Mouse (Mus musculus) intestine, embryonic 16.5 days (tissue): ENCODE measurements around the gene Mn1. TPM values are rescaled to one million over a fixed set of nuclear protein-coding genes. Genes with fewer than 3 reads are reported as not detected.

Experiments
- ATAC-seq: fragments of 200-750 bp; cut with Nextera tagmentation; 2 replicates; pipeline ENCODE4 v1.8.0; 2017; ENCODE audit warnings: moderate TSS enrichment, moderate library complexity
- H3K27ac ChIP-seq: fragments of 300-500 bp; sonication (generic); 2 replicates; pipeline ENCODE4 v1.5.1; 2014; ENCODE audit warnings: mild to moderate bottlenecking, low read length
- H3K27me3 ChIP-seq: fragments of 300-500 bp; sonication (generic); replicated peaks from 2 replicates; pipeline ENCODE4 v1.6.1; 2014; ENCODE audit warnings: low read length, control low read depth, mixed read lengths; ENCODE audit not compliant: control insufficient read depth, insufficient read depth
- H3K36me3 ChIP-seq: fragments of 300-500 bp; sonication (generic); 2 replicates; pipeline ENCODE4 v1.6.1; 2014; ENCODE audit warnings: low read length, control low read depth; ENCODE audit not compliant: control insufficient read depth, insufficient read depth
- H3K4me1 ChIP-seq: fragments of 300-500 bp; sonication (generic); 2 replicates; pipeline ENCODE4 v1.6.1; 2014; ENCODE audit warnings: low read length, control low read depth, mixed read lengths; ENCODE audit not compliant: control insufficient read depth, insufficient read depth
- H3K4me2 ChIP-seq: fragments of 300-500 bp; sonication (generic); 2 replicates; pipeline ENCODE4 v1.6.1; 2014; ENCODE audit warnings: low read depth, low read length, control low read depth
- H3K4me3 ChIP-seq: fragments of 300-500 bp; sonication (generic); 2 replicates; pipeline ENCODE4 v1.5.1; 2014; ENCODE audit warnings: mild to moderate bottlenecking, low read length
- H3K9ac ChIP-seq: fragments of 300-500 bp; sonication (generic); 2 replicates; pipeline ENCODE4 v1.6.1; 2014; ENCODE audit warnings: low read depth, low read length
- H3K9me3 ChIP-seq: fragments of 300-500 bp; sonication (generic); 2 replicates; pipeline ENCODE4 v1.6.1; 2016; ENCODE audit warnings: low read length, control low read depth; ENCODE audit not compliant: control insufficient read depth
- WGBS: fragments of 180-500 bp; shearing (Covaris S2); extraction: QIAGEN DNeasy Blood & Tissue Kit; methylation state at CpG from one replicate; pipeline ENCODE4 v1.1.7; 2014; 5-methylcytosine and 5-hydroxymethylcytosine counted together
- polyA plus RNA-seq: library from polyadenylated mRNA; unstranded; fragments of >200 nt; fragmentation: Nextera tagmentation; extraction: Ambion mirVana; gene quantifications from 2 replicates; pipeline ENCODE4 v1.2.1, GENCODE M21; 2015

The Mn1 gene
- polyA plus RNA-seq, 1 experiment from 2014 or later: 7.4 TPM

- Histone ChIP-seq H3K9me3 (no peaks in the 10 kb centered on the region), H3K36me3 (no peaks in the 10 kb centered on the region), H3K27ac (no peak overlapping the region), H3K4me1 (peaks cover 6% of the 10 kb centered on the region), H3K4me3 (no peak overlapping the region), H3K27me3 (no peaks in the 10 kb centered on the region), H3K9ac (no peak overlapping the region), H3K4me2 (no peak overlapping the region)
- no peak for ATAC-seq
- 81% methylated on average over 6 of the region's 6 CpGs for WGBS
Observed at GRCm38 (mm10) chr5:111404721-111405120, 12.4 kb upstream of the Mn1 start.

- peak overlapping the region; percentile 79 for H3K27ac ChIP-seq
- peak overlapping the region; percentile 47; the same call in 1 of the 2 replicates for H3K9ac ChIP-seq
- H3K4me1 ChIP-seq: peaks cover 6% of the 10 kb centered on the region
- 10% methylated on average over 14 of the region's 14 CpGs for WGBS
- no peaks in the 10 kb centered on the region for H3K9me3 ChIP-seq
- H3K36me3 ChIP-seq: no peaks in the 10 kb centered on the region
- ATAC-seq: peak; percentile 81
- no peak overlapping the region for H3K4me2 ChIP-seq
- H3K27me3 ChIP-seq: no peaks in the 10 kb centered on the region
- no peak overlapping the region for H3K4me3 ChIP-seq
Observed at GRCm38 (mm10) chr5:111408470-111409105, 8.6 kb upstream of the Mn1 start.

- ATAC-seq: no peak
- peaks cover 9% of the 10 kb centered on the region for H3K4me1 ChIP-seq
- H3K9me3 ChIP-seq: no peaks in the 10 kb centered on the region
- H3K27ac ChIP-seq: no peak overlapping the region
- 18% methylated on average over 1 of the region's 1 CpGs for WGBS
- H3K4me2 ChIP-seq: no peak overlapping the region
- H3K36me3 ChIP-seq: no peaks in the 10 kb centered on the region
- no peak overlapping the region for H3K9ac ChIP-seq
- no peak overlapping the region for H3K4me3 ChIP-seq
- no peaks in the 10 kb centered on the region for H3K27me3 ChIP-seq
Observed at GRCm38 (mm10) chr5:111409412-111410044, 7.6 kb upstream of the Mn1 start.

- WGBS: 72% methylated on average over 3 of the region's 3 CpGs
- H3K9ac ChIP-seq: no peak overlapping the region
- H3K27me3 ChIP-seq: no peaks in the 10 kb centered on the region
- peaks cover 9% of the 10 kb centered on the region for H3K4me1 ChIP-seq
- H3K9me3 ChIP-seq: no peaks in the 10 kb centered on the region
- H3K27ac ChIP-seq: no peak overlapping the region
- H3K36me3 ChIP-seq: no peaks in the 10 kb centered on the region
- no peak overlapping the region for H3K4me2 ChIP-seq
- ATAC-seq: no peak
- no peak overlapping the region for H3K4me3 ChIP-seq
Observed at GRCm38 (mm10) chr5:111410665-111411064, 6.5 kb upstream of the Mn1 start.

- no peak overlapping the region for H3K9ac ChIP-seq
- H3K4me2 ChIP-seq: no peak overlapping the region
- no peak overlapping the region for H3K4me3 ChIP-seq
- H3K27me3 ChIP-seq: peaks cover 12% of the 10 kb centered on the region
- H3K9me3 ChIP-seq: no peaks in the 10 kb centered on the region
- ATAC-seq: peak; percentile 36; the same call in 1 of the 2 replicates
- no peak overlapping the region for H3K27ac ChIP-seq
- peaks cover 14% of the 10 kb centered on the region for H3K4me1 ChIP-seq
- no peaks in the 10 kb centered on the region for H3K36me3 ChIP-seq
- WGBS: 2% methylated on average over 5 of the region's 5 CpGs
Observed at GRCm38 (mm10) chr5:111414192-111414591, 3.0 kb upstream of the Mn1 start.

- H3K4me1 ChIP-seq: peaks cover 21% of the 10 kb centered on the region
- WGBS: 59% methylated on average over 4 of the region's 4 CpGs
- no peak overlapping the region for H3K4me2 ChIP-seq
- no peaks in the 10 kb centered on the region for H3K36me3 ChIP-seq
- peaks cover 18% of the 10 kb centered on the region for H3K27me3 ChIP-seq
- no peak for ATAC-seq
- H3K4me3 ChIP-seq: no peak overlapping the region
- H3K9ac ChIP-seq: no peak overlapping the region
- no peak overlapping the region for H3K27ac ChIP-seq
- no peaks in the 10 kb centered on the region for H3K9me3 ChIP-seq
Observed at GRCm38 (mm10) chr5:111414770-111415249, 2.4 kb upstream of the Mn1 start.

- no peaks in the 10 kb centered on the region for H3K36me3 ChIP-seq
- peak overlapping the region; percentile 29; the same call in 1 of the 2 replicates for H3K9ac ChIP-seq
- ATAC-seq: no peak
- 3% methylated on average over 14 of the region's 14 CpGs for WGBS
- no peaks in the 10 kb centered on the region for H3K9me3 ChIP-seq
- peak overlapping the region; percentile 91 for H3K4me2 ChIP-seq
- peaks cover 22% of the 10 kb centered on the region for H3K27me3 ChIP-seq
- no peak overlapping the region for H3K27ac ChIP-seq
- peak overlapping the region; percentile 67 for H3K4me3 ChIP-seq
- peaks cover 27% of the 10 kb centered on the region for H3K4me1 ChIP-seq
Observed at GRCm38 (mm10) chr5:111415575-111415974, 1.6 kb upstream of the Mn1 start.

- Histone ChIP-seq H3K4me1 (peaks cover 28% of the 10 kb centered on the region), H3K4me3 (peak overlapping the region; percentile 67), H3K36me3 (no peaks in the 10 kb centered on the region), H3K9ac (peak overlapping the region; percentile 76), H3K27me3 (peaks cover 24% of the 10 kb centered on the region), H3K4me2 (peak overlapping the region; percentile 91), H3K27ac (no peak overlapping the region), H3K9me3 (no peaks in the 10 kb centered on the region)
- ATAC-seq: no peak
- WGBS: 2% methylated on average over 13 of the region's 13 CpGs
Observed at GRCm38 (mm10) chr5:111416048-111416447, 1.1 kb upstream of the Mn1 start.

GRCm38 (mm10) chr5:111417378-111418131 lies 393 bp downstream of the Mn1 start:
- Histone ChIP-seq H3K4me1 (peaks cover 38% of the 10 kb centered on the region), H3K27me3 (peaks cover 27% of the 10 kb centered on the region), H3K4me3 (peak overlapping the region; percentile 67), H3K9me3 (no peaks in the 10 kb centered on the region), H3K27ac (peak overlapping the region; percentile 54), H3K36me3 (peaks cover 2% of the 10 kb centered on the region; the same call in 1 of the 2 replicates), H3K4me2 (peak overlapping the region; percentile 91), H3K9ac (peak overlapping the region; percentile 76)
- under 1% methylated on average over 104 of the region's 105 CpGs for WGBS
- peak; percentile 10; the same call in 1 of the 2 replicates for ATAC-seq
